Mouse (Mus musculus) megakaryocyte, embryonic 14.5 days (primary cell): ENCODE results near the gene Eef2kmt.

Source experiments
- FLI1 ChIP-seq: IDR thresholded peaks from 2 replicates; pipeline ENCODE4 v1.6.1; 2012; ENCODE audit warnings: low read length, inconsistent platforms, mixed read lengths
- GATA1 ChIP-seq: IDR thresholded peaks from 3 replicates; pipeline ENCODE4 v1.6.1; 2012; ENCODE audit warnings: mixed read lengths, low read length, inconsistent platforms, borderline replicate concordance

- TF ChIP-seq GATA1 (no peak), FLI1 (no peak)
Measured at GRCm38 (mm10) chr16:5203668-5204433, 51.9 kb downstream of the Eef2kmt start, which contains the start of gene Nagpa.
